Mouse (Mus musculus): ENCODE measurements at regions not wholly inside any gene's neighbourhood (a gene's known extent, or its start where the extent isn't known, plus 50 kb on each side); places are given as distances from the start of the nearest gene placed in this dataset.
"Not testable (repeated sequence)": the region's sequence is repeated elsewhere in the genome, so short reads cannot be mapped to it uniquely, and the experiment has no call there.

DNA sequence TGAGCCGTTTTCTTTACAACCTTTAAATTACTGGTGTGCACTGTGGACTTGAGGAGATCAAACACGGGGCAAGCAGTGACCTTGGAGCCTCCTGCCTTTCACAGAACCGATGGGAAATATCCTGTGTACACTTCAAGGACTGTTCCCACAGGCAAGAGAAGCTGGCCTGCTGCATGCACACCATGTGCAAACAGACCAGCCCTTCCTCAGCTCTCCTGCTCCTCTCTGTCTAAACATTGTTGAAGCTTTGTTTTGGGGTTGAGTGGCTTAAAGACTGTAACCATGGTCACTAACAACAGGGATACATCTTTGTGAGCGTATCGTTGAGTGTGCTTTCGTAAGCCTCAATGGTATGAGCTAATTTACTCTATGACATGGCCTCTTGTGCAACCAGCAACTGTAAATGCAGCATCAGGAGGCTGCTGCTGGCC is 50.2 kb upstream of the Agps start:
- no peak for DNase-seq (ENCODE audit: low spot score in 2 of 2)

DNA sequence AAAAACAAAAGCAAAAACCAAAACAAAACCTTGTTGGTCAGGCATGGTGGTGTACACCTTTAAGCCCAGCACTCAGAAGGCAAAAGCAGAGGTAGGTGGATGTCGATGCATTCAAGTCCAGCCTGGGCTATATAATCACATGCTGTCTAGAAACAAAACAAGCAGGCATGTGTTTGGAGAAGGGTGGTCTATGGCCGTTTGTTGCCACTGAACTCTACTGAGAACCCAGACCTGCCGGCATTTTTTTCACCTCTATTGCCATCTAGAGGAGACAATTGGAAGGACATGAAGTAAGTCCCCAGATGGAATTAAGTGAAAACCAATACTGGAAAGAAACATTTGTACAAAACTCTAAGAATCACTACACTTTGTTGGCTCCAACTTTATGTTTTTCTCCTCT is 50.9 kb upstream of the Agps start:
- peak in 1 of 2 experiments; percentile 67 for DNase-seq (ENCODE audit: low spot score in 2 of 2)

DNA sequence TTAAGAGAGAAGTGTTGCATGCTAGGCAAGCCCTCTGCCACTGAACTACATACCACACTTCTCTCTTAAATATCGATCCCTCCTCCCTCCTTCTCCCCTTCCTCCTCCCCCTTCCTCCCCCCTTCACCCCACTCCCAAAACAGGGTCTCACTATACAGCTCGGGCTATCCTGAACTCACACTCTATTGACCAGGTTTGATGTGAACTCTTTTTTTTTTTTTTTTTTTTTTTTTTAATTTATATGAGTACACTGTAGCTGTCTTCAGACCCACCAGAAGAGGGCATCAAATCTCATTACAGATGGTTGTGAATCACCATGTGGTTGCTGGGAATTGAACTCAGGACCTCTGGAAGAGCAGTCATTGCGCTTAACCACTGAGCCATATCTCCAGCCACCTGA is 53.3 kb upstream of the Agps start:
- not testable (repeated sequence) for DNase-seq (ENCODE audit: low spot score in 2 of 2)

DNA sequence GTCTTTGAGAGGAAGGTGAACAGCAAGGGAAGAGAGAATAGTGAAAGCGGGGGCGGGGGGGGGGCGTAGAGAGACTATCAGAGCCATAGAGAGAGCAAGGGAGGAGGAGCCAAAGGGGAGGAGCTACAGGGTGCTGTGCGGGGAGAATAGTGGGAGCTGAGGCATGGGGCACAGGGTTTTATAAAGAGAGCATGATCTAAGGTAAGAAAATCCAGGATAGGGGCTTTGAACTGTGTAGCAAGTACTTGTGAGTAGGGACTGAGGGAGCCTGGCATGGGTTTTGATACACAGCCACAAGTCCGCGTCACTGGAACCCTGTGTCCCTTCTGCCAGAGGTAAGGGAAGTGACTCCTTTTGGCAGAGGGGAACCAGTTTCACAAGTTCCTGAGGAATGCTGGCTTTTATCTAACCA is 54.9 kb upstream of the Agps start:
- no peak for DNase-seq (ENCODE audit: low spot score in 2 of 2)

DNA sequence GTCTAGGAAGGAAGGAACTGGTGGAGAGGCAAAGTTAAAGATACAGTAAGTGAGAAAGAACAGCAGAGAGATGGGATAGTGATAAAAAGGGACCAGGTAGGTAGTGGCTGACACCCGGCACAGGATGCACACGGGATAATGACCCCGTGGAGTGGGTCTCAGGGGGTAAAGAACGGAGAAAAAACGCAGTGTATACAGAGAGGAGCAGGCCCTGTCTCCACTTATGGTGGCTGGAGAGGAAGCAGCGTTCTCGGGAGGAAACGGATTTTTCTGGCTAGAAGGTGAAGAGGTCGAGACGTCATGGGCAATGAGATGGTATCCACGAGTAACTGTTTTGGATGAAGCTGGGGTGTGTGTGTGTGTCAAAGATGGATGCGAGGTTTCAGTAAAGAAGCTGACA is 55.4 kb upstream of the Agps start:
- DNase-seq (ENCODE audit: low spot score in 2 of 2), result no peak

DNA sequence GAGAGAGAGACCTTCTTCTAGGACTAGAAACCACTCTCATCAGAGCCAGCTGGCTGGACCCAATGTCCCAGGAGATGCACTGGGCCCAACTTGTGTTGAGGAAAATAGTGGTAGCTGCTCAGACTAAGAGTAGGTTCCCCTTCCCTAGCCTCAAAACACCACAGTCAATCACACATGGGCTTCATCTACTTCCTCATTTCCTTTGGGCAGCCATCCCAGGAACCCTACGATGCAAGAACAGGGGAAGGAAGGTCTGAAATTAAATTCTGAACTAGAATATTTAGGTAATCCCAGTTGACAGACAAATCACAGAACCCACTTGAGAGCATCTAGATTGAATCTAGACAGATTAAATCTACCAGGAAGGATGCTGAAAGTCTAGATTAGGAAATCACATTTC is 56.8 kb upstream of the Agps start:
- DNase-seq (ENCODE audit: low spot score in 2 of 2), result no peak

DNA sequence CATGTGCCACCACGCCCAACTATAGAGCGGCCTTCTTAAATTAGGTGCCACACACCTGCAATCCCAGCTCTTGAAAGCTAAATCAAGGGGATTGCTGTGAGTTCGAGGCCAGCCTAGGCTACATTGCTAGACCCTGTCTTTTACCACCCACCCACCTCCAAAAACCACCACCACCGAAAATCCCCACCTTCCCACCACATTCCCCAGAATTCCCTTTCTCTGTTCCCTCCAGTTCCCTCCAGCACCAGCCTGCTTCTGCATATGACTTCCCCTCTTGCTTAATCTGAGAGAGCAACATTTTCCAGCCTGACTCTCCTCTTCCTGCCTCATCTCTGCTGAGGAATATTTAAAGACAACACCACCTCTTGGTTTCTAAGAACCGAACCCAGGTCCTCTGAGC is 58.5 kb upstream of the Agps start:
- no peak for DNase-seq (ENCODE audit: low spot score in 2 of 2)

DNA sequence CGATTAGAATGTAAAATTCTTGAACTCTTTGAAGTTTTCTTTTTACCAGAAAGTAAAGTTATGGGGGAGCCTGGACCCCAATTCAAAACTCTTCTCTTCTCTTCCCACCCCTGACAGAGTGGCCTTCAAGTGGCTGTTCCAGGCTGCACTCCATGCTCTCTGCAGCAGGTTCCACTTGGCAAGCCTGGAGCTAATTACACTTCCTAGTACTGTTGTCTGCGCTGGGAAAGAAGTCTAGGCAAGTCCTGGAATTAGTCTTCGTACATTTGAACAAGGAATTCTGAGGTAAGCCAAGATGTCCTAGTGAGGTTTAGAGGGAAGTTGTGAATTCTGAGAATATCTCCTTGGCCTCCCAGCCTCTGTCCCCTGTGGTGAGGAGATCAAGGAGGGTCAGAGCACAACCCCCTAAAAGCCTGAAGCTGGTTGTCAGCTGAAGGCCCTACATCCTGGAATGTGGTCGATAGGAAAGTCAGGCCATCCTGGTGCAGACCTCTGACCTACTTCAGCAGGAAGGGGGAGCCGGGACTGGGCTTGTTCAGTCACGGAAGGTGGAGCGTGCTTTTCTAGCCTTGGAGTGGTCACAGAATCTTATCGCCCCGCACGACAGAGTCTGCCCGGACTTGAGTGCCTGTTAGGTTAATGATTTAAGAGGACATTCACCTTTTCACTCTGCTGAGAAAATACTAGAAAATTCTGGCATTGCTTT is 59.6 kb upstream of the Agps start:
- no peak for DNase-seq (ENCODE audit: low spot score in 2 of 2)

DNA sequence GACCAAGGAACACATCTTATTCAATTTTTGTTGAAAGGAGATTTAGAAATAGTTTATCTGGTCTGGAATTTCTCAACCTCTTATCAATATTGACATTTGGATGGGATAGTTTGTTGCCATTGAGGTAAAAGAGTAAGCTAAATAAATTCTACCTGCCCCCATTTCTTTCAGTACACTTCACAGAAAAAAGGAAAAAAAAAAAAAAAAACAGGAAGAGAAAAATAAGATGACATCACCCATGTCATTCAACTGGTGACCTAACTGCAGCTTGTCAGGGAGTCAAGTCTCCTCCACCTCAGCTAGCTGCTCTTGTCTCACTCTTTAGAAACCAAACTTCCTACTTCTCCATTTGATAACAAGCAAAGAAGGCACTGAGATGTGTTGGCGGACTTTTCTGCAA is 61.3 kb upstream of the Agps start:
- DNase-seq (ENCODE audit: low spot score in 2 of 2), result no peak

DNA sequence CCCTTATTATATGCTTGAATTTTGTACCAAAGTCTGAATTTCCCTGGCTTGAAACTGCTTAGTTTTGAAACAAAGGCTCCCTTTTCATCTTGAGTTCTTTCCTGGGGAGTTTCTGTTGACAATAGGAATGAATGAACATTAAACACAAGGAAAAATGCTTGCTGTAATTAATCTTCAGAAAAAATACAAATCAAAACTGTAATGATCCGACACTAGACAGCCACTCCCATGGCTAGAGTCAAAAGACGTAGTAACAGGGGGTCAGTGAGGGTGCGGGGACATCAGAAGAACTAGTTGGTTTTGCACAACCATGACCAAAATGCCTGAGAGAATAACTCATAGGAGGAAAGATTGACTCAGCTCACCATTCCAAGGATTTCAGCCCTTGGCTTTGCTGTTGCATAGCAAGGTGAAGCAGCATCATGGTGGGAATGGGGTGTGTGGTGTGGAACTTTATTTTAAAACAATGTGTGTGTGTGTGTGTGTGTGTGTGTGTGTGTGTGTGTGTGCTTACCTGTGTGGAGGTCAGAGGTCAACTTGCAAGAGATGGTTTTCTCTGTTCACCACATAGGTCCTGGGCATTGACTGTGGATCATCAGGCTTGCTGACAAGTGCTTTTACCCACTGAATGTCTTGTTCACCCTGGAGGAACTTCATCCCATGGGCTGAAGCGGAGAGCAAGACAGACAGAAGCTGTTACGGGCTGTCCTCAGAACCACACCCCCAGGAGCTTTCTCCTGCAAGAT is 63.2 kb upstream of the Agps start:
- DNase-seq (ENCODE audit: low spot score in 2 of 2), result no peak

DNA sequence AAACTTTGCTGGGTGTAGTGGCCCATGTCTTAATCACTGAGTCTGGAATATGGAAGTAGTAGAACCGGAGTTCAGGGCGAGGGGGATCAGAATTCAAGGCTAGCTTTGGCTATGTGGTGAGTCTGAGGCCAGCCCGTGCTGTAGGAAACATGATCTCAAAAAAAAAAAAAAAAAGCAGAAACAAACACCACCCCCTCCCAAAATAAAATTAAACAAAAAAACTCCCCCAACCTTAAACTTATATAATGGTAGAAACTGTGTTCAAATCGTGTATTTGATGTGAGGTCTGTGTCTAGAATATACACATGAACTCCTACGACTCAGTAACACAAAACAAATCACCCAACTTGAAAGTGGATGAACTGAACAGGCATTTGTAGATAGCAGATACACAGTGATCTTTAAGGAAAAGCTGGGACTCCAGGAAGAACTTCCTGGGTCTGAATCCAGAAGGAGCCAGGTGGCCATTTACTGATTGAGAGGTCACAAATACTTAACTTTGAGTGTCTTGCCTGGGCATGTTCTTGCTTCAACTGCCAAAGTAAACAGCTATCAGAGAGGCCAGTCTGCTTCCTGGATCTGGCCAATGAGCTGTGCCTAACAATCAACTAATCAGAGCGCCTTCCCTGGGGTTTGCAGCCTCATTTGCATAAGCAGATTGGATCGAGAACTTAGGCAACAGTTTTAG is 63.6 kb upstream of the Nfe2l2 start:
- DNase-seq (ENCODE audit: low spot score in 2 of 2), result peak in 1 of 2 experiments; percentile 20

DNA sequence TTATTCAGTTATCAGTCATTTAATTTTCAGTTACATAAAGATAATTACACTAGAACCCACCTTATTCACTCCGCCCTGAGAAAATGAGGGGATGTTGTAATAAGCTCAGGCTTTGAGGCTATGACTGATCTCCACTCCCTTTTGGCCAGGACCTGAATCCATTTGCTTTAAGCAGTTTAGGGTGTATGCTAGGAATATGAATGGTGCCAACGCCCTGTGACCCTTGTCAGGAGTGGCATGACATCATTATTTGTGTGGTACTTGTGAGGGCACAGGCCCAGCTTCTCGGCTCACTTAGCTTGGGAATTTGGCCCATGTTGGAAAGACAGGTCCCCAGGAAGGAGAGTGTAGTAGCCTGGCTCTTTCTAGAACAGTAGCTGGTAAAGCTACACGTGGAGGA is 61.0 kb upstream of the Nfe2l2 start:
- DNase-seq (ENCODE audit: low spot score in 2 of 2), result no peak

DNA sequence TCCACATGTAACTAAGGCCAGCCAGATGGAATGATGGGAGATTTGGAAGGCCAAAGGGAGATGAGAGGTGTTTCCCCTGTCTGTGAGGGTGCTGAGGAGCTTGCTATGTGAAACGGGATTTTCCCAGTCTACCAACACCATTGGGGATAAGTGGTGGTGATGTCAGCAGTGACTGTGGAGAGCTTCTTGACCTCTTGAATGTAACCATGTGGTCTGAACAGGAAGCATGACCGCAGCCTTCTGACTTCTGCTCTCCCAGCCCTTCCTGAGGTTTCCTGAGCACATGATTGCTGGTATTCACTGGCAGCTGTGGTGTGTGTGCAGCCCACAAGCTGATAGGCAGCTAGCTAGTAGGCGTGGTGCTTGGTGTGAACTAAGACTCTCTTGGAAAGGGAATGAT is 58.8 kb upstream of the Nfe2l2 start:
- DNase-seq (ENCODE audit: low spot score in 2 of 2), result no peak

DNA sequence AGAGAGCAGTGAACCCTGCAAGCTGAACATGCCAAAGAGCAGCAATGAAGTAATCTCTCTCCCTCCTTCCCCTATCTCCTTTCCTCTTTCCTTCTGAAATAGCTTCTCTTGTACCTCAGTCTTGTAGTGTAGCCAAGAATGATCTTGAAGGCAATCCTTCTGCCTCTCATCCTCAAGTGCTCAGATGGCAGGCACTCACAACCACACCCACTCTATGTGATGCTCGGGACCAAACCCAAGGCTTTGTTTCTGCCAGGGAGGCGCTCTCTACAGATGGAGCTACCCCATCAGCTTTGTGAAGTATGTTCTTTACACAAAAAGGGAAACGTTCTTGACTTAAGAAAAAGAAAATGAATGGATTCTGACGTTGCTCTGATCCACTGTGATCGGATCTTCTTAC is 57.6 kb upstream of the Nfe2l2 start:
- DNase-seq (ENCODE audit: low spot score in 2 of 2), result peak in 1 of 2 experiments; percentile 34

DNA sequence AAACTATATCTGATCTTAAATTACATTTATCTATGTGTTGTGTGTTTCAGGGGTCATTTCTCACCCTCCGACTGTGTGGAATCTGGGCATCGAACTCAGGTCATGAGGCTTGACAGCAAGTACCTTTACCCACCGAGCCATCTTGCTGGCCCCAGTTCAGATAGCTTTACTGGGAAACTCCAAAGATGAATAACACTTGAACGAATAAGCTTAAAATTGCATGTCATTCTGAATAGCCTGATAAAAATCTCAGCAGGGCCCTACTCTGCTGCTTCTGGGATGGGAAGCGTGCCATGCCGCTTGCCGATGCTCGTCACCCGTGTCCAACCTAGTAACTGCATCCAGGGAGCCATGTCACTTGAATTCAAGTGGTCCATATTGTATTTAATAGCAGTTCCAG is 57.2 kb upstream of the Nfe2l2 start:
- DNase-seq (ENCODE audit: low spot score in 2 of 2), result no peak

DNA sequence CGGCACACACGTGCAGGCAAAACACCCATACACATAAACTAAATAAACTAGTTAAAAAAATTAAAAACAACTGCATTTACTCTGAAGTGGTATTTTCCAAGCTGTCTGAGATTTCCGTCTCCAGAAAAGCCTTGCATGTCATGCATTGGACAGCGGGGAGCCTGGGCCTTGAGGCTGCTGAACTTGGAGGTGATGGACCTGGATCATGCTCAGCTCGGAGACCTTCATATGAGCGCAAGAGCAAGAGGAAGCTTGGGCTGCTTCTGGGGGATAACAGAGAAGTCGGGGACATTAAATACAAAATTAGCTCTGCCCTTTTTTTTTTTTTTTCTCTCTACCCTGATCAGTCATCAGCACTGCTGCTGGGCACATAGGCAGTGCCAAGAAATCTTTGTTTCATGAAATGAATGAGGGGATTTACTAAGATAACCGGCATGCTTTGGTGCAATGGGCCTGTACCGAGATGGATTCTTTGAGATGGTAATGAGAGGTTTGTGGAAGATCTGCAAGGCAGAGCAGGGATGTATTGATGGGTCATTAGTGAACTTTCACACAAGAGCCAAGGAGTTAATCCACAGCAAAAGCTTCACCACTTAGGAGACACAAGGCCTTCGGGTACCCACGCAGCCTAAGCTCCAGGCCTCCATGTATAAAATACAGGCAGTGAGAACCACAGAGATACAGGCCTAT is 54.9 kb upstream of the Nfe2l2 start:
- DNase-seq (ENCODE audit: low spot score in 2 of 2), result no peak

DNA sequence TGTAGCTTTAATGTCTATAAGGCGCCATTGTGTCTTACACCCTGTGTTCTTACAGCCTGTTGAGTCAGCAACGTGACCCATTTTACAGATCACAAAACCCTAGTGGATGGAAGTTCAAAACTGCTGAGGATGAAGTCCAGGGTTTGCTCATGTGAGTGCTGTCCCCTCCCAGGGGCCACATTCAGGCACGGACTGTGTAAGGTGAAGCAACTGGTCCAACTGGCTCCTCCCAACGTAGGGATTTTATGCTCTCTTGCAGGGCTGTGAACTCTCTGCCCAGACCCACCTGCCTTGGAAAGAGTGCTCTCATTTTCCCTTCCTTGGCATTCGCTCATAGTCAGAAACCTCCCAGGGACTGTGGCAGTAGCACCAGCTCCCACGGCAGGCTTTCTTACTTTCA is 53.8 kb upstream of the Nfe2l2 start:
- no peak for DNase-seq (ENCODE audit: low spot score in 2 of 2)

DNA sequence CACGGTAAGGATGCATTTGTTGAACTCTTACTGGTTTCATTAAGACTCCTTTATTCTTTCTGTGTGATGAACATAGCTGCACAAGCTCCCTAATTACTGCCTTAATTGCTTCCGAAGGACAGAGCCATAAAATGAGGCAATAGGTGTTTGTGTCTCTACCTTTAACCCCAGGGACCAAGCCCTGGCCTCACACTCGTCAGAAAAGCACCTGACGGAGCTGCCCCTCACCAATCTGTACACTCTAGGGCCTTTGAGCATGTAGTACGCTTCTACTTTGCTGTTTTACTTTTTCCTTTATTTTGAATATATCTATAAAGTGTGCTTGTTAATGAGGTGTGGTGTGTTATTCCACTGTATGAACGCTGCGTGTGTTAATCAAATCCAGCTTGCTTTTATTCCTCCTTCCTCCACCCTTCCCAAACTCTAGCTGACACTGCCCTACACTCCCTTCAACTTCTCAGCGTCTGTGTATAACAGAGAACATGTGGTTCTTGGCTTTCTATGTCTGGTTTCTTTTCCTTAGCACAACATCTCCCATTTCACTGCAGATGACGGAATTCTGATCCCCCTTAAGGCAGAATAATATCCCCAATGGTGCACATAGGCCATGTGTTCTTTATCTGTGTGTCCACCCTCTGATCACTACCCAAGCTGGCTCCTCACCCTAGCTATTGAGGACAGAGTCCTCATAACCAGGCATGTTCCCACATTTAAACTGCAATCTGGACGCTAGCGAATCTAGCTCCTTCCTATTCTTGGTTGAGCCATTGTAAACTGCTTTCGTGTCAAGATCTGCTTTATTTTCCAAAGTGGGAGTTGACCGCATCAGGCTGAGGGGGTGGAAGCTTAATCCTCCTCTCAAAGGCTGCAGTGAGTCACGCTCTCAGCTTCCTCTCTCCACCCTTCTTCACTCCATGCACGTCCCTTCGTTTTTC is 52.5 kb upstream of the Nfe2l2 start:
- peak in 1 of 2 experiments; percentile 14 for DNase-seq (ENCODE audit: low spot score in 2 of 2)

DNA sequence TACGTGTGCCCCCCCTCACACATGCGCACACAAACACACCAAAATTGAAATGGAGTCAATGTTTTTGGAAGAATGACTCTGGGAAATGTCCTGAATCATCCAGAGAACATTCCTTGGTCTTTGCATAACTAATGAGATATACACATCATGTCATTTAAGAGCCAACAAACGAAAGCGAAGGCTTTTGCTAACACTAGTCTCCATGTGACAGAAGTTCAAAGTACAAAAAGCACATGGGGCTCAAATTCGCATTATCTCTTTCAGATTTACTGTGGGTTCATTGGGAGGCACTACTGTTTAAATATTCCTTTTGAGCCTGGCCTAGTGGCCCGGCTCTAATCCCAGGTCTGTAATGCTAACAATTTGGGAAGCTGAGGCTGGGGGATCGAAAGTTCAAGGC is 50.2 kb upstream of the Nfe2l2 start:
- DNase-seq (ENCODE audit: low spot score in 2 of 2), result no peak

All from layer of hippocampus, adult 18-20 months (tissue).